Mouse (Mus musculus) heart, embryonic 14.5 days (tissue): Measurements from ENCODE around the gene Dok5. TPM values are rescaled to one million over a fixed set of nuclear protein-coding genes. Genes with fewer than 3 reads are reported as not detected.
A peak's percentile ranks its signal among the peaks of the same experiment; 100 is the strongest.

ENCODE experiments used
- ATAC-seq: fragments of 200-750 bp; cut with Nextera tagmentation; 2 replicates; pipeline ENCODE4 v1.8.0; 2017; ENCODE audit warnings: low read depth, moderate TSS enrichment; ENCODE audit not compliant: insufficient number of reproducible peaks, insufficient read depth, low FRiP score
- H3K27ac ChIP-seq, 2 experiments: fragments of 200-500 bp in 1 of 2; fragments of 300-500 bp in 1 of 2; sonication (generic) in 1 of 2; replicated peaks in 1 of 2; 2 replicates each; pipeline ENCODE4 v1.5.1; 2012 to 2014; ENCODE audit warnings: low read depth in 2 of 2, low read length in 2 of 2, control low read depth in 1 of 2, mild to moderate bottlenecking in 1 of 2, mixed read lengths in 1 of 2; ENCODE audit not compliant: control insufficient read depth in 1 of 2, insufficient read depth in 1 of 2
- H3K27me3 ChIP-seq: fragments of 300-500 bp; sonication (generic); 2 replicates; pipeline ENCODE4 v1.6.1; 2014; ENCODE audit warnings: mild to moderate bottlenecking, low read length, control low read depth; ENCODE audit not compliant: control insufficient read depth, insufficient read depth
- H3K36me3 ChIP-seq: fragments of 300-500 bp; sonication (generic); 2 replicates; pipeline ENCODE4 v1.6.1; 2014; ENCODE audit warnings: mild to moderate bottlenecking, control low read depth, low read length, mixed read lengths; ENCODE audit not compliant: control insufficient read depth, insufficient read depth
- H3K4me1 ChIP-seq, 2 experiments: fragments of 200-500 bp in 1 of 2; fragments of 300-500 bp in 1 of 2; sonication (generic) in 1 of 2; 2 replicates each; pipeline ENCODE4 v1.6.1; 2012 to 2014; ENCODE audit warnings: low read length in 2 of 2, control low read depth in 1 of 2, mixed read lengths in 1 of 2; ENCODE audit not compliant: control insufficient read depth in 2 of 2, insufficient read depth in 2 of 2
- H3K4me2 ChIP-seq: fragments of 300-500 bp; sonication (generic); 2 replicates; pipeline ENCODE4 v1.6.1; 2014; ENCODE audit warnings: mild to moderate bottlenecking, low read length
- H3K4me3 ChIP-seq, 2 experiments: fragments of 200-500 bp in 1 of 2; fragments of 300-500 bp in 1 of 2; sonication (generic) in 1 of 2; 2 replicates each; pipeline ENCODE4 v1.5.1; 2012 to 2014; ENCODE audit warnings: low read length in 2 of 2, mild to moderate bottlenecking in 2 of 2, control low read depth in 1 of 2, low read depth in 1 of 2, moderate library complexity in 1 of 2; ENCODE audit not compliant: control insufficient read depth in 1 of 2, insufficient read depth in 1 of 2
- H3K9ac ChIP-seq: fragments of 300-500 bp; sonication (generic); 2 replicates; pipeline ENCODE4 v1.6.1; 2014; ENCODE audit warnings: mild to moderate bottlenecking, low read length
- H3K9me3 ChIP-seq: fragments of 300-500 bp; sonication (generic); 2 replicates; pipeline ENCODE4 v1.6.1; 2016; ENCODE audit warnings: low read length, control low read depth; ENCODE audit not compliant: control insufficient read depth
- WGBS: fragments of 180-500 bp; shearing (Covaris S2); extraction: QIAGEN DNeasy Blood & Tissue Kit; methylation state at CpG from one replicate; pipeline ENCODE4 v1.1.7; 2014; 5-methylcytosine and 5-hydroxymethylcytosine counted together
- polyA plus RNA-seq: library from polyadenylated mRNA; unstranded; fragments of >200 nt; fragmentation: Nextera tagmentation; extraction: Ambion mirVana; gene quantifications from 2 replicates; pipeline ENCODE4 v1.2.1, GENCODE M21; 2014

Gene Dok5
- polyA plus RNA-seq, 1 experiment from 2014 or later: 4.4 TPM

- Histone ChIP-seq H3K9me3 (no peaks in the 10 kb centered on the region), H3K4me3 (no peak overlapping the region), H3K9ac (no peak overlapping the region), H3K27me3 (no peaks in the 10 kb centered on the region), H3K4me2 (peak overlapping the region; percentile 23; the same call in 1 of the 2 replicates), H3K36me3 (no peaks in the 10 kb centered on the region), H3K4me1 (no peaks in the 10 kb centered on the region), H3K27ac (no peak overlapping the region)
- ATAC-seq: no peak
- 68% methylated on average over 17 of the region's 17 CpGs for WGBS
Observed at GRCm38 (mm10) chr2:170826821-170827441, 95.3 kb downstream of the Dok5 start.

GRCm38 (mm10) chr2:170828757-170829156 is 97.2 kb downstream of the Dok5 start:
- Histone ChIP-seq H3K4me2 (no peak overlapping the region), H3K9ac (no peak overlapping the region), H3K4me3 (no peak overlapping the region), H3K27me3 (no peaks in the 10 kb centered on the region), H3K9me3 (no peaks in the 10 kb centered on the region), H3K36me3 (no peaks in the 10 kb centered on the region), H3K4me1 (no peaks in the 10 kb centered on the region), H3K27ac (no peak overlapping the region)
- WGBS: 59% methylated on average over 7 of the region's 7 CpGs
- no peak for ATAC-seq

- no peak overlapping the region for H3K9ac ChIP-seq
- H3K4me1 ChIP-seq: no peaks in the 10 kb centered on the region
- no peaks in the 10 kb centered on the region for H3K27me3 ChIP-seq
- H3K27ac ChIP-seq: no peak overlapping the region
- no peak overlapping the region for H3K4me3 ChIP-seq
- no peaks in the 10 kb centered on the region for H3K36me3 ChIP-seq
- H3K4me2 ChIP-seq: no peak overlapping the region
- ATAC-seq: no peak
- 81% methylated on average over 6 of the region's 6 CpGs for WGBS
- no peaks in the 10 kb centered on the region for H3K9me3 ChIP-seq
Observed at GRCm38 (mm10) chr2:170829191-170829611, 97.6 kb downstream of the Dok5 start.

- Histone ChIP-seq H3K4me1 (no peaks in the 10 kb centered on the region), H3K36me3 (no peaks in the 10 kb centered on the region), H3K4me2 (no peak overlapping the region), H3K27me3 (no peaks in the 10 kb centered on the region), H3K4me3 (no peak overlapping the region), H3K9ac (no peak overlapping the region), H3K9me3 (no peaks in the 10 kb centered on the region), H3K27ac (no peak overlapping the region)
- 90% methylated on average over 14 of the region's 14 CpGs for WGBS
- ATAC-seq: no peak
Observed at GRCm38 (mm10) chr2:170829988-170830387, 98.4 kb downstream of the Dok5 start.

- no peak for ATAC-seq
- 46% methylated on average over 10 of the region's 10 CpGs for WGBS
- no peaks in the 10 kb centered on the region for H3K27me3 ChIP-seq
- H3K4me2 ChIP-seq: peak overlapping the region; percentile 13; the same call in 1 of the 2 replicates
- H3K4me1 ChIP-seq: peaks cover 16 to 18% of the 10 kb centered on the region in 2 experiments; a peak in 3 of 4 replicates
- peak overlapping the region in 1 of 2 experiments; percentile 36; a peak in 1 of 4 replicates for H3K27ac ChIP-seq
- H3K36me3 ChIP-seq: no peaks in the 10 kb centered on the region
- no peak overlapping the region for H3K4me3 ChIP-seq
- H3K9me3 ChIP-seq: no peaks in the 10 kb centered on the region
- H3K9ac ChIP-seq: no peak overlapping the region
Observed at GRCm38 (mm10) chr2:170836862-170837261, 105.3 kb downstream of the Dok5 start.

- Histone ChIP-seq H3K27me3 (no peaks in the 10 kb centered on the region), H3K4me3 (no peak overlapping the region), H3K9ac (no peak overlapping the region), H3K4me1 (peaks cover 16 to 18% of the 10 kb centered on the region in 2 experiments; a peak in 3 of 4 replicates), H3K9me3 (no peaks in the 10 kb centered on the region), H3K4me2 (peak overlapping the region; percentile 13; the same call in 1 of the 2 replicates), H3K36me3 (no peaks in the 10 kb centered on the region), H3K27ac (no peak overlapping the region)
- ATAC-seq: no peak
- 27% methylated on average over 11 of the region's 11 CpGs for WGBS
Observed at GRCm38 (mm10) chr2:170837363-170837762, 105.8 kb downstream of the Dok5 start.

GRCm38 (mm10) chr2:170837824-170838557 is 106.4 kb downstream of the Dok5 start:
- no peaks in the 10 kb centered on the region for H3K9me3 ChIP-seq
- WGBS: 46% methylated on average over 12 of the region's 12 CpGs
- no peaks in the 10 kb centered on the region for H3K27me3 ChIP-seq
- peak overlapping the region; percentile 2 to 40; a peak in 2 of 4 replicates for H3K27ac ChIP-seq
- no peaks in the 10 kb centered on the region for H3K36me3 ChIP-seq
- peak; percentile 64 for ATAC-seq
- no peak overlapping the region for H3K4me3 ChIP-seq
- H3K4me1 ChIP-seq: peaks cover 16 to 18% of the 10 kb centered on the region in 2 experiments; a peak in 3 of 4 replicates
- H3K4me2 ChIP-seq: 0 out of 2 replicates have a peak overlapping the region, but pooled peaks have one; percentile 13
- no peak overlapping the region for H3K9ac ChIP-seq
